Comparison of ENCODE assay signal across 8 mouse cellular contexts in genomic region chr14:54575631-54576030, GRCm38 (mm10). TPM values are rescaled to one million over a fixed set of nuclear protein-coding genes. Genes with fewer than 3 reads are reported as not detected.
DNase-seq lines count a peak whose midpoint lies in the region; ATAC-seq and TF ChIP-seq lines count a peak whose summit lies in the region.

No protein-coding gene starts in this region.

- no peak overlapping the region for H3K27ac ChIP-seq in left cerebral cortex, adult 2 months
- H3K27ac ChIP-seq in embryonic fibroblast, embryonic 13.5 days (ENCODE audit: insufficient read depth, low read length) = peak overlapping the region; percentile 85
- peak overlapping the region; percentile 73; the same call in 1 of the 2 replicates for H3K27ac ChIP-seq in hindbrain, embryonic 11.5 days (ENCODE audit: low read depth, low read length)
- H3K27ac ChIP-seq in limb, embryonic 15.5 days = peak overlapping the region; percentile 94

- no peak for DNase-seq in left cerebral cortex, adult 2 months (ENCODE audit: extremely low spot score in 1 of 2, low spot score in 2 of 2)
- DNase-seq in left cerebral cortex, postnatal 36 days (ENCODE audit: low spot score in 2 of 2) = no peak
- DNase-seq in hindbrain, embryonic 11.5 days (ENCODE audit: low spot score) = peak; percentile 82
- peak; percentile 87 for DNase-seq in urinary bladder, postnatal 25 days (ENCODE audit: low spot score)
- no peak for DNase-seq in left cerebral cortex, postnatal 25 days (ENCODE audit: low spot score in 2 of 2)

- H3K36me3 ChIP-seq in hindbrain, embryonic 11.5 days (ENCODE audit: control insufficient read depth, insufficient read depth, low read length) = peaks cover 2% of the 10 kb centered on the region; the same call in 1 of the 2 replicates
- peaks cover 20% of the 10 kb centered on the region for H3K36me3 ChIP-seq in limb, embryonic 15.5 days
- no peaks in the 10 kb centered on the region for H3K36me3 ChIP-seq in myocyte (ENCODE audit: control insufficient read depth, insufficient read depth)

- peak overlapping the region; percentile 53 for H3K4me3 ChIP-seq in left cerebral cortex, adult 2 months
- H3K4me3 ChIP-seq in embryonic fibroblast, embryonic 13.5 days (ENCODE audit: insufficient read depth, low read length) = peak overlapping the region; percentile 87
- peak overlapping the region; percentile 83 for H3K4me3 ChIP-seq in hindbrain, embryonic 11.5 days (ENCODE audit: low read depth, low read length)
- H3K4me3 ChIP-seq in limb, embryonic 15.5 days = peak overlapping the region; percentile 94
- H3K4me3 ChIP-seq in myocyte = peak overlapping the region; percentile 97

- no peaks in the 10 kb centered on the region for H3K9me3 ChIP-seq in hindbrain, embryonic 11.5 days (ENCODE audit: control insufficient read depth, low read length)
- no peaks in the 10 kb centered on the region for H3K9me3 ChIP-seq in limb, embryonic 15.5 days

- peaks cover 6% of the 10 kb centered on the region; the same call in 1 of the 2 replicates for H3K4me1 ChIP-seq in embryonic fibroblast, embryonic 13.5 days (ENCODE audit: control insufficient read depth, insufficient read depth, low read length)
- H3K4me1 ChIP-seq in hindbrain, embryonic 11.5 days (replicated peaks; ENCODE audit: control insufficient read depth, insufficient read depth, low read length) = peaks cover 23% of the 10 kb centered on the region
- H3K4me1 ChIP-seq in limb, embryonic 15.5 days = peaks cover 39% of the 10 kb centered on the region

- TF ChIP-seq CTCF in left cerebral cortex, adult 2 months (IDR thresholded peaks at IDR 0.05) = no peak
- TF ChIP-seq CTCF in embryonic fibroblast, embryonic 13.5 days (IDR thresholded peaks at IDR 0.05; ENCODE audit: borderline replicate concordance, insufficient read depth, low read length) = no peak

- H3K79me2 ChIP-seq in myocyte (ENCODE audit: control insufficient read depth, insufficient read depth) = peaks cover 54% of the 10 kb centered on the region

- peak overlapping the region; percentile 93 for H3K9ac ChIP-seq in hindbrain, embryonic 11.5 days (ENCODE audit: low read depth, low read length)
- H3K9ac ChIP-seq in limb, embryonic 15.5 days = peak overlapping the region; percentile 94

- no peak for ATAC-seq in hindbrain, embryonic 11.5 days (ENCODE audit: low FRiP score)
- ATAC-seq in limb, embryonic 15.5 days (ENCODE audit: insufficient number of reproducible peaks, low FRiP score, low TSS enrichment, low read depth) = peak; percentile 32; the same call in 1 of the 2 replicates

- intact Hi-C loops in left cerebral cortex, adult 2 months (cut with DNase I) = no loop called here
- intact Hi-C loops in left cerebral cortex, postnatal 36 days (cut with DNase I) = loop anchor here (5.0 kb wide), 1 partner anchor 348 kb away; no protein-coding TSS in a partner anchor
- intact Hi-C loops in left cerebral cortex, postnatal 25 days (cut with DNase I) = no loop called here

- WGBS in hindbrain, embryonic 11.5 days = under 1% methylated on average over 33 of the region's 39 CpGs
- WGBS in limb, embryonic 15.5 days = 1% methylated on average over 39 of the region's 39 CpGs

- peak overlapping the region; percentile 95 for H3ac ChIP-seq in myocyte (ENCODE audit: control insufficient read depth, insufficient read length)

- peak; percentile 62 for TF ChIP-seq POLR2A in embryonic fibroblast, embryonic 13.5 days (IDR thresholded peaks at IDR 0.05; ENCODE audit: low read depth, low read length)
- peak; percentile 68 for TF ChIP-seq POLR2A in myocyte (IDR thresholded peaks at IDR 0.05; ENCODE audit: insufficient read length, low read depth)

- peak overlapping the region; percentile 83 for H3K4me2 ChIP-seq in hindbrain, embryonic 11.5 days (replicated peaks; ENCODE audit: low read depth, low read length)
- H3K4me2 ChIP-seq in limb, embryonic 15.5 days = peak overlapping the region; percentile 76
- H3K4me2 ChIP-seq in myocyte (ENCODE audit: low read depth) = peak overlapping the region; percentile 99

- 0 out of 2 replicates have a peak, but pooled peaks cover 2% of the 10 kb centered on the region for H3K27me3 ChIP-seq in hindbrain, embryonic 11.5 days (ENCODE audit: control insufficient read depth, insufficient read depth, low read length)
- no peaks in the 10 kb centered on the region for H3K27me3 ChIP-seq in limb, embryonic 15.5 days
- no peaks in the 10 kb centered on the region for H3K27me3 ChIP-seq in myocyte (ENCODE audit: control insufficient read depth, insufficient read depth, insufficient read length)

TF ChIP-seq in myocyte, 11 proteins besides CTCF, POLR2A, EP300 and RAD21:
- TF ChIP-seq E2F4 (IDR thresholded peaks at IDR 0.05; ENCODE audit: insufficient read depth) (no peak), MYOG (IDR thresholded peaks at IDR 0.05; ENCODE audit: control insufficient read depth in 1 of 3, insufficient read depth in 1 of 3, insufficient read length in 2 of 3, low read depth in 2 of 3) (peak in 2 of 3 experiments; percentile 85 to 91), CEBPB (IDR thresholded peaks at IDR 0.05; ENCODE audit: insufficient read depth, poor library complexity, severe bottlenecking) (no peak), USF1 (IDR thresholded peaks at IDR 0.05; ENCODE audit: low read depth) (no peak), POLR2AphosphoS2 (IDR thresholded peaks at IDR 0.05; ENCODE audit: insufficient read length, low read depth) (no peak), TCF12 (IDR thresholded peaks at IDR 0.05; ENCODE audit: insufficient read depth, poor library complexity, severe bottlenecking) (no peak), REST (IDR thresholded peaks at IDR 0.05; ENCODE audit: insufficient read depth, insufficient read length) (no peak), MAX (IDR thresholded peaks at IDR 0.05; ENCODE audit: low read depth) (no peak), SRF (IDR thresholded peaks at IDR 0.05; ENCODE audit: control insufficient read depth, insufficient read length, low read depth) (no peak), MYOD1 (IDR thresholded peaks at IDR 0.05; ENCODE audit: control insufficient read depth in 1 of 3, insufficient read length in 2 of 3, low read depth in 2 of 3) (peak in 2 of 3 experiments; percentile 47 to 88), TCF3 (IDR thresholded peaks at IDR 0.05; ENCODE audit: insufficient read length, low read depth) (peak; percentile 57)

RNA-seq across cellular contexts. Expression of gene Ajuba, which starts 1.7 kb away (rescaled TPM):
- total RNA-seq in left cerebral cortex, adult 2 months (2021) = 1 to 10 TPM; 1.3 to 2.8 TPM
- total RNA-seq in left cerebral cortex, postnatal 36 days (2021) = 1 to 10 TPM; 1.5 to 2.0 TPM
- 39.4 and 44.3 TPM in 2 replicates for polyA plus RNA-seq in embryonic fibroblast, embryonic 13.5 days (2011; ENCODE audit: insufficient read length, low read depth, missing spikeins)
- polyA plus RNA-seq in hindbrain, embryonic 11.5 days (2014; fragmentation: Nextera tagmentation; extraction: Ambion mirVana) = 23.2 and 29.4 TPM in 2 replicates
- polyA plus RNA-seq in limb, embryonic 15.5 days (2015; fragmentation: Nextera tagmentation; extraction: Ambion mirVana) = 50.7 and 52.7 TPM in 2 replicates
- 30.8 TPM for polyA plus RNA-seq in myocyte (2012; fragmentation: generic; extraction: Trizol)
- 1 to 10 TPM; 1.6 to 2.1 TPM for total RNA-seq in left cerebral cortex, postnatal 25 days (2021)

RNA-seq across cellular contexts. Expression of gene Haus4, which starts 21.2 kb away (rescaled TPM):
- total RNA-seq in left cerebral cortex, adult 2 months (2021) = 1 to 10 TPM; 2.2 to 2.7 TPM
- total RNA-seq in left cerebral cortex, postnatal 36 days (2021) = 1 to 10 TPM; 1.6 to 4.7 TPM
- polyA plus RNA-seq in embryonic fibroblast, embryonic 13.5 days (2011; ENCODE audit: insufficient read length, low read depth, missing spikeins) = 21.4 and 33.1 TPM in 2 replicates
- polyA plus RNA-seq in hindbrain, embryonic 11.5 days (2014; fragmentation: Nextera tagmentation; extraction: Ambion mirVana) = 34.8 and 35.7 TPM in 2 replicates
- 52.6 and 53.0 TPM in 2 replicates for polyA plus RNA-seq in limb, embryonic 15.5 days (2015; fragmentation: Nextera tagmentation; extraction: Ambion mirVana)
- 23.5 TPM for polyA plus RNA-seq in myocyte (2012; fragmentation: generic; extraction: Trizol)
- 1 to 10 TPM; 1.9 TPM for total RNA-seq in left cerebral cortex, postnatal 25 days (2021)

RNA-seq across cellular contexts. Expression of gene 4931414P19Rik, which starts 30.2 kb away (rescaled TPM):
- 1 to 10 TPM; 8.3 to 9.0 TPM for total RNA-seq in left cerebral cortex, adult 2 months (2021)
- total RNA-seq in left cerebral cortex, postnatal 36 days (2021) = 1 to 10 TPM; 6.6 to 8.4 TPM
- polyA plus RNA-seq in embryonic fibroblast, embryonic 13.5 days (2011; ENCODE audit: insufficient read length, low read depth, missing spikeins) = 3.6 and 4.8 TPM in 2 replicates
- 6.2 and 6.9 TPM in 2 replicates for polyA plus RNA-seq in hindbrain, embryonic 11.5 days (2014; fragmentation: Nextera tagmentation; extraction: Ambion mirVana)
- polyA plus RNA-seq in limb, embryonic 15.5 days (2015; fragmentation: Nextera tagmentation; extraction: Ambion mirVana) = 5.8 and 6.1 TPM in 2 replicates
- 7.3 TPM for polyA plus RNA-seq in myocyte (2012; fragmentation: generic; extraction: Trizol)
- total RNA-seq in left cerebral cortex, postnatal 25 days (2021) = 10 to 100 TPM in 1 of 2 experiments, 1 to 10 TPM in 1; 8.9 to 10.4 TPM

RNA-seq across cellular contexts. Expression of gene Psmb5, which starts 42.2 kb away (rescaled TPM):
- total RNA-seq in left cerebral cortex, adult 2 months (2021) = 100 to 1,000 TPM; 166 to 167 TPM
- total RNA-seq in left cerebral cortex, postnatal 36 days (2021) = 100 to 1,000 TPM; 164 to 176 TPM
- polyA plus RNA-seq in embryonic fibroblast, embryonic 13.5 days (2011; ENCODE audit: insufficient read length, low read depth, missing spikeins) = 147 and 178 TPM in 2 replicates
- 439 and 455 TPM in 2 replicates for polyA plus RNA-seq in hindbrain, embryonic 11.5 days (2014; fragmentation: Nextera tagmentation; extraction: Ambion mirVana)
- polyA plus RNA-seq in limb, embryonic 15.5 days (2015; fragmentation: Nextera tagmentation; extraction: Ambion mirVana) = 343 and 373 TPM in 2 replicates
- polyA plus RNA-seq in myocyte (2012; fragmentation: generic; extraction: Trizol) = 416 TPM
- total RNA-seq in left cerebral cortex, postnatal 25 days (2021) = 100 to 1,000 TPM; 164 to 182 TPM

RNA-seq across cellular contexts. Expression of gene Psmb11, which starts 45.6 kb away (rescaled TPM):
- not detected for total RNA-seq in left cerebral cortex, adult 2 months (2021)
- total RNA-seq in left cerebral cortex, postnatal 36 days (2021) = under 1 TPM; 0.27 to 0.30 TPM
- polyA plus RNA-seq in embryonic fibroblast, embryonic 13.5 days (2011; ENCODE audit: insufficient read length, low read depth, missing spikeins) = not detected in 2 replicates
- polyA plus RNA-seq in hindbrain, embryonic 11.5 days (2014; fragmentation: Nextera tagmentation; extraction: Ambion mirVana) = not detected in 2 replicates
- not detected in 2 replicates for polyA plus RNA-seq in limb, embryonic 15.5 days (2015; fragmentation: Nextera tagmentation; extraction: Ambion mirVana)
- polyA plus RNA-seq in myocyte (2012; fragmentation: generic; extraction: Trizol) = not detected
- total RNA-seq in left cerebral cortex, postnatal 25 days (2021) = under 1 TPM in 1 of 2 experiments, not detected in 1; 0.07 TPM

Comparison
In these comparisons a context has a peak if more than half of its experiments do, and no peak if none do; other contexts are left out.
1. DNase-seq: peak in hindbrain, embryonic 11.5 days (single experiment) and urinary bladder, postnatal 25 days (single experiment); none in left cerebral cortex, adult 2 months (0 of 2), left cerebral cortex, postnatal 36 days (0 of 2) and left cerebral cortex, postnatal 25 days (0 of 2).
2. Peak in every context shown above with its lines, with median percentiles within 50 percentile points of each other: H3K4me3 ChIP-seq and H3K4me2 ChIP-seq.